Mouse (Mus musculus) intestine, embryonic 16.5 days (tissue): ENCODE results near the gene Tdrd12. TPM values are rescaled to one million over a fixed set of nuclear protein-coding genes. Genes with fewer than 3 reads are reported as not detected.
A peak's percentile ranks its signal among the peaks of the same experiment; 100 is the strongest.

ENCODE experiments used
- ATAC-seq: fragments of 200-750 bp; cut with Nextera tagmentation; 2 replicates; pipeline ENCODE4 v1.8.0; 2017; ENCODE audit warnings: moderate TSS enrichment, moderate library complexity
- H3K27ac ChIP-seq: fragments of 300-500 bp; sonication (generic); 2 replicates; pipeline ENCODE4 v1.5.1; 2014; ENCODE audit warnings: mild to moderate bottlenecking, low read length
- H3K27me3 ChIP-seq: fragments of 300-500 bp; sonication (generic); replicated peaks from 2 replicates; pipeline ENCODE4 v1.6.1; 2014; ENCODE audit warnings: low read length, control low read depth, mixed read lengths; ENCODE audit not compliant: control insufficient read depth, insufficient read depth
- H3K36me3 ChIP-seq: fragments of 300-500 bp; sonication (generic); 2 replicates; pipeline ENCODE4 v1.6.1; 2014; ENCODE audit warnings: low read length, control low read depth; ENCODE audit not compliant: control insufficient read depth, insufficient read depth
- H3K4me1 ChIP-seq: fragments of 300-500 bp; sonication (generic); 2 replicates; pipeline ENCODE4 v1.6.1; 2014; ENCODE audit warnings: low read length, control low read depth, mixed read lengths; ENCODE audit not compliant: control insufficient read depth, insufficient read depth
- H3K4me2 ChIP-seq: fragments of 300-500 bp; sonication (generic); 2 replicates; pipeline ENCODE4 v1.6.1; 2014; ENCODE audit warnings: low read depth, low read length, control low read depth
- H3K4me3 ChIP-seq: fragments of 300-500 bp; sonication (generic); 2 replicates; pipeline ENCODE4 v1.5.1; 2014; ENCODE audit warnings: mild to moderate bottlenecking, low read length
- H3K9ac ChIP-seq: fragments of 300-500 bp; sonication (generic); 2 replicates; pipeline ENCODE4 v1.6.1; 2014; ENCODE audit warnings: low read depth, low read length
- H3K9me3 ChIP-seq: fragments of 300-500 bp; sonication (generic); 2 replicates; pipeline ENCODE4 v1.6.1; 2016; ENCODE audit warnings: low read length, control low read depth; ENCODE audit not compliant: control insufficient read depth
- WGBS: fragments of 180-500 bp; shearing (Covaris S2); extraction: QIAGEN DNeasy Blood & Tissue Kit; methylation state at CpG from one replicate; pipeline ENCODE4 v1.1.7; 2014; 5-methylcytosine and 5-hydroxymethylcytosine counted together
- polyA plus RNA-seq: library from polyadenylated mRNA; unstranded; fragments of >200 nt; fragmentation: Nextera tagmentation; extraction: Ambion mirVana; gene quantifications from 2 replicates; pipeline ENCODE4 v1.2.1, GENCODE M21; 2015

Gene Tdrd12
- polyA plus RNA-seq, 1 experiment from 2014 or later, result 1.6 TPM

- WGBS, result 82% methylated on average over 2 of the region's 2 CpGs
- Histone ChIP-seq H3K9ac (no peak overlapping the region), H3K27me3 (no peaks in the 10 kb centered on the region), H3K36me3 (no peaks in the 10 kb centered on the region), H3K4me3 (no peak overlapping the region), H3K4me1 (no peaks in the 10 kb centered on the region), H3K4me2 (no peak overlapping the region), H3K9me3 (no peaks in the 10 kb centered on the region), H3K27ac (no peak overlapping the region)
- no peak for ATAC-seq
These were observed 69.7 kb downstream of the Tdrd12 start for GRCm38 (mm10) chr7:35467856-35468255.

GRCm38 (mm10) chr7:35465027-35465426, 72.5 kb downstream of the Tdrd12 start:
- Histone ChIP-seq H3K36me3 (no peaks in the 10 kb centered on the region), H3K4me3 (no peak overlapping the region), H3K27me3 (no peaks in the 10 kb centered on the region), H3K4me2 (no peak overlapping the region), H3K4me1 (no peaks in the 10 kb centered on the region), H3K27ac (no peak overlapping the region), H3K9ac (no peak overlapping the region), H3K9me3 (no peaks in the 10 kb centered on the region)
- WGBS, result 91% methylated on average over 5 of the region's 5 CpGs
- ATAC-seq, result no peak

- H3K4me2 ChIP-seq, result no peak overlapping the region
- peak; percentile 72 for ATAC-seq
- H3K9ac ChIP-seq, result no peak overlapping the region
- no peaks in the 10 kb centered on the region for H3K9me3 ChIP-seq
- no peaks in the 10 kb centered on the region for H3K36me3 ChIP-seq
- no peak overlapping the region for H3K4me3 ChIP-seq
- no peaks in the 10 kb centered on the region for H3K27me3 ChIP-seq
- no peak overlapping the region for H3K27ac ChIP-seq
- no peaks in the 10 kb centered on the region for H3K4me1 ChIP-seq
- WGBS, result 73% methylated on average over 4 of the region's 4 CpGs
These were observed 76.6 kb downstream of the Tdrd12 start for GRCm38 (mm10) chr7:35460971-35461370.

GRCm38 (mm10) chr7:35456091-35456814, 81.3 kb downstream of the Tdrd12 start:
- no peaks in the 10 kb centered on the region for H3K4me1 ChIP-seq
- H3K36me3 ChIP-seq, result no peaks in the 10 kb centered on the region
- H3K9me3 ChIP-seq, result no peaks in the 10 kb centered on the region
- WGBS, result 77% methylated on average over 4 of the region's 4 CpGs
- no peak for ATAC-seq
- H3K4me2 ChIP-seq, result no peak overlapping the region
- no peak overlapping the region for H3K27ac ChIP-seq
- H3K27me3 ChIP-seq, result no peaks in the 10 kb centered on the region
- H3K9ac ChIP-seq, result no peak overlapping the region
- H3K4me3 ChIP-seq, result no peak overlapping the region

GRCm38 (mm10) chr7:35448867-35449266, 88.7 kb downstream of the Tdrd12 start:
- H3K4me1 ChIP-seq, result peaks cover 14% of the 10 kb centered on the region
- H3K4me3 ChIP-seq, result peak overlapping the region; percentile 37
- peak overlapping the region; percentile 91 for H3K27ac ChIP-seq
- WGBS, result 49% methylated on average over 7 of the region's 7 CpGs
- no peaks in the 10 kb centered on the region for H3K9me3 ChIP-seq
- H3K36me3 ChIP-seq, result no peaks in the 10 kb centered on the region
- no peaks in the 10 kb centered on the region for H3K27me3 ChIP-seq
- H3K9ac ChIP-seq, result peak overlapping the region; percentile 54
- peak overlapping the region; percentile 50 for H3K4me2 ChIP-seq
- peak; percentile 78 for ATAC-seq

- Histone ChIP-seq H3K27ac (peak within 1 kb of the TSS; percentile 91), H3K27me3 (no peaks in the 10 kb centered on the region), H3K4me2 (peak within 1 kb of the TSS; percentile 50), H3K4me3 (peak within 1 kb of the TSS; percentile 37), H3K9me3 (no peaks in the 10 kb centered on the region), H3K4me1 (peaks cover 14% of the 10 kb centered on the region), H3K9ac (peak within 1 kb of the TSS; percentile 54), H3K36me3 (no peaks in the 10 kb centered on the region)
- 17% methylated on average over 15 of the region's 15 CpGs for WGBS
- ATAC-seq, result peak; percentile 89
These were observed 89.3 kb downstream of the Tdrd12 start, which contains the start of gene Slc7a9 for GRCm38 (mm10) chr7:35447996-35448846. Gene Slc7a9 (plus strand): TSS chr7:35448796.

GRCm38 (mm10) chr7:35447501-35447900, 90.0 kb downstream of the Tdrd12 start:
- H3K27ac ChIP-seq, result peak overlapping the region; percentile 91
- peak; percentile 32 for ATAC-seq
- 33% methylated on average over 4 of the region's 4 CpGs for WGBS

GRCm38 (mm10) chr7:35435266-35435665, 102.3 kb downstream of the Tdrd12 start:
- Histone ChIP-seq H3K4me3 (no peak overlapping the region), H3K36me3 (peaks cover 28% of the 10 kb centered on the region), H3K27me3 (no peaks in the 10 kb centered on the region), H3K4me1 (no peaks in the 10 kb centered on the region), H3K27ac (no peak overlapping the region), H3K9ac (no peak overlapping the region), H3K9me3 (no peaks in the 10 kb centered on the region), H3K4me2 (no peak overlapping the region)
- ATAC-seq, result no peak
- 87% methylated on average over 9 of the region's 9 CpGs for WGBS

More at GRCm38 (mm10) chr7:35447501-35447900, 90.0 kb downstream of the Tdrd12 start:
- Histone ChIP-seq H3K36me3 (no peaks in the 10 kb centered on the region), H3K9me3 (no peaks in the 10 kb centered on the region), H3K9ac (no peak overlapping the region), H3K27me3 (no peaks in the 10 kb centered on the region), H3K4me3 (no peak overlapping the region), H3K4me1 (peaks cover 14% of the 10 kb centered on the region), H3K4me2 (peak overlapping the region; percentile 26)

GRCm38 (mm10) chr7:35428146-35428545, 109.4 kb downstream of the Tdrd12 start:
- Histone ChIP-seq H3K36me3 (peaks cover 20% of the 10 kb centered on the region), H3K27me3 (no peaks in the 10 kb centered on the region), H3K9me3 (no peaks in the 10 kb centered on the region), H3K4me1 (no peaks in the 10 kb centered on the region), H3K9ac (no peak overlapping the region), H3K4me3 (no peak overlapping the region), H3K27ac (no peak overlapping the region), H3K4me2 (no peak overlapping the region)
- WGBS, result 86% methylated on average over 10 of the region's 10 CpGs
- peak; percentile 55; the same call in 1 of the 2 replicates for ATAC-seq
